Mouse (Mus musculus) hindbrain, postnatal 0 days (tissue): ENCODE measurements around the gene Arhgef16. TPM values are rescaled to one million over a fixed set of nuclear protein-coding genes. Genes with fewer than 3 reads are reported as not detected.

ENCODE experiments used
- ATAC-seq: fragments of 200-750 bp; cut with Nextera tagmentation; 2 replicates; pipeline ENCODE4 v1.8.0; 2017; ENCODE audit warnings: mild to moderate bottlenecking, moderate TSS enrichment, moderate library complexity
- DNase-seq: peaks from one replicate; pipeline ENCODE4 v3.0.0-alpha.2; 2015; ENCODE audit warnings: low spot score
- H3K27ac ChIP-seq: fragments of 300-500 bp; sonication (generic); 2 replicates; pipeline ENCODE4 v1.5.1; 2014; ENCODE audit warnings: mild to moderate bottlenecking
- H3K27me3 ChIP-seq: fragments of 300-500 bp; sonication (generic); 2 replicates; pipeline ENCODE4 v1.6.1; 2014; ENCODE audit warnings: low read length, mixed read lengths; ENCODE audit not compliant: insufficient read depth
- H3K36me3 ChIP-seq: fragments of 300-500 bp; sonication (generic); 2 replicates; pipeline ENCODE4 v1.6.1; 2014; ENCODE audit warnings: low read length, mixed read lengths; ENCODE audit not compliant: insufficient read depth
- H3K4me1 ChIP-seq: fragments of 300-500 bp; sonication (generic); 2 replicates; pipeline ENCODE4 v1.6.1; 2014; ENCODE audit warnings: antibody characterized with exemption, low read length, mixed read lengths; ENCODE audit not compliant: insufficient read depth
- H3K4me2 ChIP-seq: fragments of 300-500 bp; sonication (generic); 2 replicates; pipeline ENCODE4 v1.6.1; 2014; ENCODE audit warnings: low read depth, mild to moderate bottlenecking, low read length, moderate library complexity, mixed read lengths
- H3K4me3 ChIP-seq: fragments of 300-500 bp; sonication (generic); 2 replicates; pipeline ENCODE4 v1.5.1; 2014; ENCODE audit warnings: low read length
- H3K9ac ChIP-seq: fragments of 300-500 bp; sonication (generic); replicated peaks from 2 replicates; pipeline ENCODE4 v1.6.1; 2014; ENCODE audit warnings: mild to moderate bottlenecking, low read length, moderate library complexity, mixed read lengths
- H3K9me3 ChIP-seq: fragments of 300-500 bp; sonication (generic); 2 replicates; pipeline ENCODE4 v1.6.1; 2016; ENCODE audit warnings: low read length, mixed read lengths
- CTCF ChIP-seq: IDR thresholded peaks from 2 replicates; pipeline ENCODE4 v1.5.1; 2016; ENCODE audit warnings: antibody characterized with exemption, control low read depth, low read depth
- WGBS: fragments of 180-500 bp; shearing (Covaris S2); extraction: QIAGEN DNeasy Blood & Tissue Kit; methylation state at CpG from one replicate; pipeline ENCODE4 v1.1.7; 2014; 5-methylcytosine and 5-hydroxymethylcytosine counted together
- polyA plus RNA-seq: library from polyadenylated mRNA; unstranded; fragments of >200 nt; fragmentation: Nextera tagmentation; extraction: Ambion mirVana; gene quantifications from 2 replicates; pipeline ENCODE4 v1.2.1, GENCODE M21; 2015
- total RNA-seq: library from RNA; depleted of rRNA; stranded (reverse); fragments of >200 nt; gene quantifications from 2 replicates; pipeline ENCODE4 v1.2.3, GENCODE M21; 2014

The Arhgef16 gene
- total and polyA plus RNA-seq, 2 experiments from 2014 or later: 2.0 to 5.3 TPM

DNA sequence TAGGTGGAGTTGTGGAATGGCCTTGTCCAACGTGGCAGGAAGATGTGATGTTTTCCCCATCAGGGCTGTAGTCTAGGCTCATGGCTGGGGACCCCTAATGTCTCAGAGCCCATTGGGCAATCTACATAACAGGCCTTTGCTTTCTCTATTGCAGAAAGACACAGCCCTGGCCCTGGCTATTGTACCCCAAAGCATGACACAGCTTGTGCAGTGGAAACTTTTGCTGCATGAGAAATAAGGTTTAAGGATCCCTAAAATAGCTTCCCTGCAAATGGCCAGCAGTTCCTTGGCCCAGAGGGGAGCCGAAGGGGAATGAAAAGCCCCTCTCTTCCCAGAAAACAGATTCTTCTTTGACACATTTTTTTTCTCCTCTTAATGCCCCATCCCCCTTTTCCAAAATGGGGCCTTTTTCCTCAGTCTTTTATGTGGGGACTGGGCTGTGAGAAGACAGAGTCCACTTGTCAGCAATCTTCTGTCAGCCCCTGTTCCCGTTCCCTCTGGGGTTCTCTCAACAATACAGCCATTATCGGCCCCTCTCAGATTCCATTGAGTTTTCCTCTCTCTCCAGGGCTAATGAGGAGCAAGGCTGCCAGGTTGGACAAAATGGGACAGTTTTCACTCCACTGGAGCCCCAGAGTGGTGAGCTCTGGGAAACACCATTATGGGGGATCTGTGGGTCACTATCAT lies 11.6 kb upstream of the Arhgef16 start:
- peak overlapping the region; percentile 61; the same call in 1 of the 2 replicates for H3K27ac ChIP-seq
- peak; percentile 87 for ATAC-seq
- no peaks in the 10 kb centered on the region for H3K27me3 ChIP-seq
- no peaks in the 10 kb centered on the region for H3K9me3 ChIP-seq
- H3K36me3 ChIP-seq: no peaks in the 10 kb centered on the region
- no peak overlapping the region for H3K4me2 ChIP-seq
- no peak overlapping the region for H3K9ac ChIP-seq
- no peaks in the 10 kb centered on the region for H3K4me1 ChIP-seq
- peak; percentile 59 for DNase-seq
- H3K4me3 ChIP-seq: no peak overlapping the region
- WGBS: 36% methylated on average over 4 of the region's 4 CpGs
- no peak for TF ChIP-seq CTCF

DNA sequence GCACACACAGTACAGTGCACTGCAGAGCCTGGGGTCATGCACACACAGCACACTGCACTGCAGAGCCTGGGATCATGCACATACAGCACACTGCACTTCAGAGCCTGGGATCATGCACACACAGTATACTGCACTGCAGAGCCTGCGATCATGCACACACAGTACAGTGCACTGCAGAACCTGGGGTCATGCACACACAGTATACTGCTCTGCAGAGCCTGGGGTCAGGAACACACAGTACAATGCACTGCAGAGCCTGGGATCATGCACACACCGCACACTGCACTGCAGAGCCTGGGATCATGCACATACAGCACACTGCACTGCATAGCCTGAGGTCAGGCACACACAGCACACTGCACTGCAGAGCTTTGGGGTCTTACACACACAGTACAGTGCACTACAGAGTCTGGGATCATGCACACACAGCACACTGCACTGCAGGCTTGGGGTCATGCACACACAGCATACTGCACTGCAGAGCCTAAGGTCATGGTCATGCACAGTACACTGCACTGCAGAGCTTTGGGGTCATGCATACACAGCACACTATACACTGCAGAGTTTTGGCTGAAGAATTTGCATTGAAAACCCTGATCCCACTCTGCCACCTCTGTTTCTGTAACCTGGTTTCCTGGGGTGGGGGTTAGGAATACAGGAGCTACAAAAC lies 10.8 kb upstream of the Arhgef16 start:
- Histone ChIP-seq H3K9me3 (peaks cover 3% of the 10 kb centered on the region; the same call in 1 of the 2 replicates), H3K4me2 (no peak overlapping the region), H3K27ac (peak overlapping the region; percentile 61; the same call in 1 of the 2 replicates), H3K27me3 (no peaks in the 10 kb centered on the region), H3K4me3 (no peak overlapping the region), H3K4me1 (no peaks in the 10 kb centered on the region), H3K9ac (no peak overlapping the region), H3K36me3 (no peaks in the 10 kb centered on the region)
- peak; percentile 46; the same call in 1 of the 2 replicates for ATAC-seq
- TF ChIP-seq CTCF: no peak
- DNase-seq: no peak
- 89% methylated on average over 2 of the region's 2 CpGs for WGBS

DNA sequence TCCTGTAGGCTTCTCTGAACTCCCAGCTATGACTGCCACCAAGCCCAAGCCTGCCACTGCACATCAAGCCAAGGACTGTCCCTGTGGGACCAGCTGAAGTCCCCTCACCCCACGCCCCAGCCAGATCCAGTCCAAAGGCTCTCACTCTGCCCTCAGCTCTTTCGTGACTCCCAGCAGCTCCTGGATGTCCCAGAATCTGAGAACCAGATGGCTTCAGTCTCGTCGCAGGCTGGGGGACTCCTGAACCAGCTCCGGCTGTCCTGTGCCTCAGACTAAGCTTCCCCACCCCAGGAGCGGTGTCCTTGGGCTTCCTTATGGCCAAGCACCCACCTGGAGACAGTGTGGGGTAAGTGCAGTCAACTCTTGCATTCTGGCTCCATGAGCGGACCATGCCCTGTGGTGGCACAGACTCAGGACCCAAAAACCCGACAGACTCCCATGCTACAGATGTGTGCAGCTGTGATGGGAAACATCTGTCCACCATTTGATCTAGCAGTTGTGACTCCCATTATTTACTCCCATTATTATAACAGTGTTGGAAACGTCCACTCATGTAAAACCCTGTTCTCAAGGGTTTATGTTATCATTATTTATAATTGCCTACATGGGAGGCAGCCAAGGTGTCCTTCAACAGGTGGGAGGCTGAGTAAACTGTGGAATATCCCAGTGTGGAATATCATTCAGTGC lies 9.2 kb upstream of the Arhgef16 start:
- ATAC-seq (no peak), DNase-seq (no peak)
- H3K9ac ChIP-seq: no peak overlapping the region
- H3K36me3 ChIP-seq: no peaks in the 10 kb centered on the region
- H3K27me3 ChIP-seq: no peaks in the 10 kb centered on the region
- H3K4me2 ChIP-seq: no peak overlapping the region
- WGBS: 81% methylated on average over 9 of the region's 9 CpGs
- TF ChIP-seq CTCF: no peak
- H3K4me3 ChIP-seq: no peak overlapping the region
- no peaks in the 10 kb centered on the region for H3K4me1 ChIP-seq
- H3K27ac ChIP-seq: no peak overlapping the region
- H3K9me3 ChIP-seq: peaks cover 3% of the 10 kb centered on the region; the same call in 1 of the 2 replicates

DNA sequence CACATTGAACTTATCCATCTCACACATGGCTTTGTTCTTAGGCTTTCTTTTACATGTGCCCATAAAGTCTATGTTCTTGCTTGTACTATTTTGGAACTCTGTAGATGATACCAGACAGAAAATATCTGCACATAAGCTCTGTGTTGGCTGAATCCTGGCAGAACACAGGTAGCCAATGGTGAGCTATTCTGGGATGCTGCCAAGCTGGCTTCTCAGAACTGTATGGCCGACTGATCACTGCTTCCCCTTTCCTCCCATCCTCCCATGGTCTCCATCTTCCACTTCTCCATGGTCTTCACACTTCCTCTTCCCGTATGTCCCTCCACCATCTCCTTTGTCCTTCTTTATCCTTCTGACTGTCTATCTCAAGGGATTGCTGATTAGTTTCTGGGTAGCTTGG lies 7.7 kb upstream of the Arhgef16 start:
- Histone ChIP-seq H3K9ac (no peak overlapping the region), H3K27ac (no peak overlapping the region), H3K4me1 (no peaks in the 10 kb centered on the region), H3K36me3 (no peaks in the 10 kb centered on the region), H3K4me3 (no peak overlapping the region), H3K27me3 (no peaks in the 10 kb centered on the region), H3K4me2 (no peak overlapping the region), H3K9me3 (peaks cover 3% of the 10 kb centered on the region; the same call in 1 of the 2 replicates)
- no peak for DNase-seq
- TF ChIP-seq CTCF: no peak
- ATAC-seq: no peak
- WGBS: 88% methylated on average over 2 of the region's 2 CpGs

DNA sequence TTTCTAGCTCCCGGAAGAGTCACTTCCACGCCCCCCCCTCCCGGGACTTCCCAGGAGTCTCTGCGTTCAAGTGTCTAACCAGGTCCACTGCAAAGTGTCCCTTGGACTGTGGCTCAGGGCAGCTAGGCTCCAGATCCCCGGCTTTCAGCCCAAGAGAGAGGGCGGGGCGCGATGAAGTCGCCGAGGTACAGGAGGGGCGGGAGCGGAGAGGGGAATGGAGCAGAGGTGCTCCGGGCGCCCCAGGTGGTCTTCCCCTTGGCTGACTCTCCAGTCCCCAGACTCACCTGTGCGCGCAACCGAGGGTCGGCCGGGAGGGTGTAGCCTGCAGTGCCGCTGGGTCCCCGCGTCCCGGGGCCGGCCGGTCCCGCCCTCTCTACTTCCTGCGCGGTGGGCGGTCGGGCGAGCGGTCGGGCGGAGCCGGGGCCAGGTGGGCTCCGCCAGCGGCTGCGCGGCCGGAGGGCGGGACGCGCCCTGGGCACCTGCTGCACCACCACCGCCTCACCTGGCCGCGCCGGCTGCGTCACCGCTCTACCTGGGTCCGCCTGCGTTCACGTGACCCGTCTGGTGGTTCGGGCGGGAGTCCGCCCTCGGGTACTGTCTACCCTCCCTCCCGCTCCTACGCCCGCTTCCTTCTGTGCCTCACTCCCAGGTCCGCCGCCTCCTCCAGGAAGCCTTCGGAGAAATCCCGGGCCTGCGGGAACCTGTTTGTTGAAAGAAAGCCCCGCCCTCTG lies 1.8 kb downstream of the Arhgef16 start:
- Histone ChIP-seq H3K4me2 (peak overlapping the region; percentile 74), H3K27ac (no peak overlapping the region), H3K9ac (peak overlapping the region; percentile 41), H3K4me1 (no peaks in the 10 kb centered on the region), H3K4me3 (peak overlapping the region; percentile 43), H3K36me3 (no peaks in the 10 kb centered on the region), H3K9me3 (no peaks in the 10 kb centered on the region), H3K27me3 (peaks cover 24% of the 10 kb centered on the region; the same call in 1 of the 2 replicates)
- ATAC-seq (peak; percentile 36; the same call in 1 of the 2 replicates), DNase-seq (no peak)
- WGBS: 1% methylated on average over 58 of the region's 66 CpGs
- no peak for TF ChIP-seq CTCF

DNA sequence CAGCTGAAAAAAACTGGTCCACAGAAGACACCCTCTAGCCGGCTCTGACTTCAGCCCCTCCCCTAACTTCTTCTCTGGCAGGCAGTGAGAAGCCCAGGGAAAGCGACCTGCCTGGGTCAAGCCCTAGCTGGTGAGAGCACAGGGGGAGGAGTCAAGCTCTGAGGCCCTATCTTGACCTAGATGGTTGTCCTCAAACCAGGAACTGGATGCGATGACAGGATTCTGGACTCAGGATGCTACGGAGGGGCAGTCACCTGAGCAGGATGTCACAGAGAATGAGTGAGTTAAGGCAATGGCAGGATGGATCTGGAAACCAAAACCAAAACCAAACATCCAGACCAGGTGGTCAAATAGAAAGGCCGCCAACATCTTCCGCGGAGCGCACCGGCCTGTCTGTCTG lies 3.7 kb downstream of the Arhgef16 start:
- no peaks in the 10 kb centered on the region for H3K9me3 ChIP-seq
- no peak overlapping the region for H3K9ac ChIP-seq
- 38% methylated on average over 9 of the region's 9 CpGs for WGBS
- DNase-seq (no peak), ATAC-seq (no peak)
- H3K36me3 ChIP-seq: no peaks in the 10 kb centered on the region
- no peaks in the 10 kb centered on the region for H3K4me1 ChIP-seq
- H3K27me3 ChIP-seq: peaks cover 24% of the 10 kb centered on the region; the same call in 1 of the 2 replicates
- no peak overlapping the region for H3K27ac ChIP-seq
- no peak overlapping the region for H3K4me3 ChIP-seq
- H3K4me2 ChIP-seq: no peak overlapping the region
- TF ChIP-seq CTCF: no peak
